Mouse (Mus musculus) frontal cortex, adult (tissue): ENCODE data around the gene Ifitm6.
"Not testable (repeated sequence)": the region's sequence is repeated elsewhere in the genome, so short reads cannot be mapped to it uniquely, and the experiment has no call there.

Experiments used
- ATAC-seq: cut with Nextera tagmentation; 2 replicates; pipeline ENCODE4 v1.9.2; 2017; ENCODE audit warnings: mild to moderate bottlenecking, moderate library complexity, mixed read lengths; ENCODE audit not compliant: low TSS enrichment

Gene Ifitm6

GRCm38 (mm10) chr7:141041661-141042060 is 23.9 kb upstream of the Ifitm6 start:
- ATAC-seq: no peak

GRCm38 (mm10) chr7:141040867-141041606 is 23.3 kb upstream of the Ifitm6 start:
- no peak for ATAC-seq

- no peak for ATAC-seq
Observed at GRCm38 (mm10) chr7:141039386-141040107, 21.8 kb upstream of the Ifitm6 start.

DNA sequence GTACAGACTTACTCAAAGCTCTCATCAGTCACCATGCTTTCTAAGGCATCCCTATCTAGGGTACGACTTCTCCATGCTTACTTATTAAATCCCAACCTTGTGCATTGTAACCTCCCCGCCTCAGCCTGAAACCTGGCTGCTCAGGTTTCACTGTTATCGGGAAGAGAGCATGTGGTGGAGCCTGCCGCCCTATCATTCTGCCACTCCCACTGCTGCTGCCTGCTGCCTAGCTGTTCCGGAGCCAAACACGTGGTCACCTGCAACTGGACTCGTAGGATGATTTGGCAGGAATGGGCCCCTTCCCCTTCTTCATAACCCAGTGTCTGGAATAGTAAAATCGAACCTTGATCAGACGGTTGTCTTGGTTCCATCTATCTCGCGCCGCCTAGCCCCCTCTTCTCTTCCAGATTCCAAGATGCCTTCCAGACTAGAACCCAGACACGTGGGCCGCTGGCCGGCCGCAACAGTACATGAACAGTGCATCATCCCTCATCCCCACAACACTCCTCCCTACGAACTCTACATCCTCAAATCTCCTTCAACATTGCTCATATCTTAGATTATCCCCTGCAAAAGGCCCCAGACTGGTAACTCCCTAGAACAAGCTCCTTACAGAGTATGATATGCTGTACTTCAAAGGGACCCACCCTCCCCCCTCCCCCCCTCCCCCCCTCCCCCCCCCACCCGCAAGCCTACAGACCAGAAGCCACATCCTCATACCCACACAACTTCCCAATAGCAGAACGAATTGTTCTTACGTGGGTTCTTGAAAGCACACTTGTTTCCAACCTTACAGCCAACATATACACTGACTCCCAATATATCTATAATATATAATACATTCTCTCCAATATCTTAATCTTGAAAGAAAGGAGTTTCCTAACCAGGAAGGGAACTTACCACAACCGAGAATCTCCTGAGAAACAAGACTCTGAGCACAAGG is 20.6 kb upstream of the Ifitm6 start:
- no peak for ATAC-seq

- ATAC-seq: not testable (repeated sequence)
Observed at GRCm38 (mm10) chr7:141036624-141037023, 18.9 kb upstream of the Ifitm6 start.

GRCm38 (mm10) chr7:141032458-141033167 is 14.9 kb upstream of the Ifitm6 start:
- ATAC-seq: no peak

- ATAC-seq: no peak
Observed at GRCm38 (mm10) chr7:141030390-141030789, 12.7 kb upstream of the Ifitm6 start.

DNA sequence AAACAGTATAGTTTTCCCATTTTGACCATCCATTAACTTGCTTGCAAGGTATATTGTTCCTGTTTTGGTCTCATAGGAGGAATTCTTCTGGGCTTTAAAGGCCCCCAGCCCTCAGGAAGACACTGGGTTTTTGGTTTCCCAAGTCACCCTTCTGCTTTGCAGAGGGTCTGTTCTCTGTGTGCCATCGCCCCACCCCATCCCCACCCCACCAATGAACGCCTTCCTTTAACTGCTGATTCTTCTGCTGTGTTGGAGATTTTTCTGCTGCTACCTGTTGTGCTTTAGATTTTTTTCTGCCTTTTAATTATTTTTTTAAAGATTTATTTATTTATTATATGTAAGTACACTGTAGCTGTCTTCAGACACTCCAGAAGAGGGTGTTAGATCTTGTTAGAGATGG is 11.1 kb upstream of the Ifitm6 start, which contains the start of gene Gm17387:
Gene Gm17387, plus strand, starts transcription at position 301 of the 400 bp plus-strand sequence.
- no peak for ATAC-seq

- no peak for ATAC-seq
Observed at GRCm38 (mm10) chr7:141026740-141027098, 9.0 kb upstream of the Ifitm6 start.

GRCm38 (mm10) chr7:141026097-141026739 is 8.5 kb upstream of the Ifitm6 start:
- no peak for ATAC-seq

DNA sequence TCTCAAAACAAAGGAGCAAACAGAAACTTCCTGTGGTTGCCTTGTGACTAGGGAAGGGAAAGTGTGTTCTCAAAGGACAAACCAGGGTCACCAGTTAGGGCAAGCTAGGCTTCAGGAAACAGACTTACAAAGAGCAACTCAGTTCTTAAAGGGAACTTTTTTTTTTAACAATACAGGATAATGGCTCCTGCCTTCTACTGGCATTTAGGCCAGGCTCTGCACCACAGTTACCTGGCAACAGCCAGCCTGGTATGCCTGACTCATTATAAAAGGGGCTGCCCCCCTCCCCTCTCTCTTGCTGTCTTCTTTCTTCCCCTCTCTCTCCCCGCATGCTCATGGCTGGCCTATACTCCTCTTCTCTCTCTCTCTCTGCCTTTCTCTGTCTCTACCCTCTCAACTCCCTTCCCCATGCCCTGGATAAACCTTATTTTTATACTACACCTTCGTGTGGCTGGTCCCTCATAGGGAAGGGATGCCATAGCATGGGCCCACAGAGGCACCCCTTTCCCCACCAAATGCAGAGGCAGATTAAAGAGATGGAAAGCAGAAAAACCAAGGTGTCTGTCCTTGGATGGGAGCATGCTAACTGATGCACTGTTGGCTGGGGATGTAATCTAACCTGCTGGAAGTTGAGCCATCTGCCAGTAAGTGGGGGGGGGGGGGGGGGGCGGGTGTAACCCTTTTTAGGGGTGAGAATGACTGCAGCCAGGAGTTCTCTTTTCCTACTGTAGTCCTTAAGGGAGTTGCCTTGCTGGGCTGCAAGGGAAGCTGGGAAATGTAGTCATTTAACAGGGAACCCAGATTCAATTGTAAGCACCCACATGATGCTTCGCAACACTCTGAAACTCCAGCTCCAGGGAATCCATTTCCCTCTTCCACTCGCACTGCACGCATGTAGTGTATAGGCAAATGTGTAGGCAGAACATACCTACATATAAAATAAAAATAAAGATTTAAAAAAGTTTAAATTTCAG is 7.4 kb upstream of the Ifitm6 start:
- ATAC-seq: no peak

DNA sequence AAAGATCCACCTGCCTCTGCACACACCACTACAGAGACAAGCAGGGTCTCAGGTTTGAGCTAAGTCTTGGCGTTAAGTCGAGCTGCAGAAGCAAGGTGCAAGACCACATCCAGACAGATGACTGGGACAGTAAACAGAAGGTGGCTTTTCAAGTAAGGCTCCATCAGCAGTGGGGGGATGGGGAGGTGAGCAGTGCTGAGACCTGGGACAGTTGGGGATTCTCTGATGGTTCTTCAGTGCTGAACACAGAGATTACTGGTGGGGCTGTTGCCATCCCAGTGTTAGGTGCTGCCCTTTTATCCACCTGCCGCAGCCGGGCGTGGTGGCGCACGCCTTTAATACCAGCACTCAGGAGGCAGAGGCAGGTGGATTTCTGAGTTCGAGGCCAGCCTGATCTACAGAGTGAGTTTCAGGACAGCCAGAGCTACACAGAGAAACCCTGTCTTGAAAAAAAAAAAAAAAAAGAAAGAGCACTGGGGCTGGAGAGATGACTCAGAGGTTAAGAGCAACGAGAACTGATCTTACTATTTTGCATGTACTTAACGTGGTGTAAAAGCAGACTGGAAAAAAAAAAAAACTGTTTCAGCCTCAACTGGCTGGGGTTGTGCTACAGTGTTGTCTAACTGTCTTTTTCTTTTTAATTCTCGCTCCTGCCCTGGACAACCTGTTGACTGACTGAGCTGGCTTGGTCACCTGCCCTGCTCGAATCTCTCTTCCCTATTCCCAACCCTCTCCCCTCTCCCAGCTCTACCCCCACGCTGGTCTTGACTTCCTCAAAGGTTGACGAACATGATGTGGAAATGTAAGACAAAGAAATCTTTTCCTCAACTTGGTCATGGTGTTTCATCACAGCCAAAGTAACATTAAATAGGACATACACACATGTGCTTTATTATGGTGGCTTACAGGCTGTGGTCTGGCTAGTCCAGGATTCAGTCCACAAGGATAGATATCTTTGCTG is 4.0 kb upstream of the Ifitm6 start:
- no peak for ATAC-seq

DNA sequence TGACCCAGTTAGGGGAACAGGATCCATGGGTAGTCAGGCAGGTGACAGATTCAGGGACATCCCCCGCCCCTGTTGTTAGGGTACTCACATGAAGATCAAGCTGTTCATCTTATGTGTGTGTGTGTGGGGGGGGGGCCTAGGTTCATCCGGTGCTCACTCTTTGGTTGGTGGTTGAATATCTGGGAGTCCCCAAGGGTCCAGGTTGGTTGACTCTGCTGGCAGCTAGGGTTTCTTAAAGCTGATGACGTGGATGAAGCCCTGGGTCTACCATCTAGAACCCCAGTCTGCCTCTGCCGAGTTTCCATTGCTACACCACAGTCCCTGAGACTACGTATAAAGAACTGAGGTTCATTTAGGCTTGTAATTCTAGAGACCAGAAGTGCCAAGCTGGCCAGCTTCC is 1.3 kb upstream of the Ifitm6 start:
- no peak for ATAC-seq

DNA sequence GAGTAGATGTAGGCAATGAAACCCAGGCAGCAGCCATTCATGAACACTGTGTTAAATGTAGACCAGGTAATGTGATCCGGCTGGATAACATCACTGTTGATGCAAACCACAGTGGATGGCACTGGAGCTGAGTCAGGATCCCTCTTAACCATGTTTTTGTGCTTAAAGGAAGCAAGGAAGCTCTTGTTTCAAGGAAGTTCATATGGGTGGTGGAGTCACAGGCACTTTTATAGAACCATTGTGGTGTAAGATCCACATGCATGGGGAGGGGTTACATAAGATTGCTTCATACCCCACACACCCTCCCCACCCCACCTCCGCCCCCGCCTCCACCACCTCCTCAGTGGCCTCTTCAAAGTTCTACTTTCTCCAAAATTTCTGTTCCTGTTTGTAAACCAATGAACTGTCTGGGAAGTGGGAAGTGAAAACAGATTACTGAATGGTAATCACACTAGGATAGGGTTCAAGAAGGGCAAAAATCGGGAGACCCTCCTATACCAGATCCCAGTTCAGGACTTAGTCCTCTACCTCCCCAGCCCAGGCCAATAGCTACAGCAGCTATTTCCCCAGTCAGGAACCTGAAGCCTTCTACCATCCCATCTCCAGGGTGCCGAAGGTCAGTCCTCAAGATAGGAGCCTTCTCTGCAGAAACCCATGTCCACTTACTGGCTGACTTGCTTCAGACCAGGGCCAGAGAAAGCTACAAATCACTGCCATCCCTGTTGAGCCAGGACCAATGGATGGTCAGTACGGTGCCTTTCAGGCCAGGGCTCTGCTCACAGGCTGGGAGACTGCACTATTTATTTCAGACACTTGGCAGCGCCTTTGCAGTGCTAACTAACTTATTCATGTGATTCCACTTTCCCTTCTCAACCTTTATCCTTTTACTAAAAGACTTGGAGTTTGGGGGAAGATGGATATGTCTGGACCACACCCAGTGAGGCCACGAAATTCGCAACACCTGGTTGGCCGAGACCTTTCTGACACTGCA is 722 bp downstream of the Ifitm6 start:
- ATAC-seq: no peak

- ATAC-seq: no peak
Observed at GRCm38 (mm10) chr7:141011238-141011770, 6.4 kb downstream of the Ifitm6 start.

- ATAC-seq: no peak
Observed at GRCm38 (mm10) chr7:141010593-141010992, 7.1 kb downstream of the Ifitm6 start, which contains the start of gene Ifitm3. Gene Ifitm3 (minus strand): TSS chr7:141010770.

DNA sequence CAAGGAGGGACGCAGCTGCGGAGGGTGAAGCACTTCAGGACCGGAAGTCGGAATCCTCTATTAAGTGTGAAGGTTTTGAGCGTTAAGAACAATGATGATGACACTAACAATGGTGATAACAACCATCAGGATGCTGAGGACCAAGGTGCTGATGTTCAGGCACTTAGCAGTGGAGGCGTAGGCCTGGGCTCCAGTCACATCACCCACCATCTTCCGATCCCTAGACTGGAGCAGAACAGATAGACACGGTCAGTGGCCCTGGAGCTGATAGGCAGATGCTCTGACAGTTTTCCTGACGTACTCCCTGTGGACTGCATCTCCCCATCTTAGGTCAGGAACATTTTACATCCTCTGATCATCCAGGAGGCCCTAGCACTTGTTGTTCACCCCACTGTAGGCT is 8.1 kb downstream of the Ifitm6 start:
- no peak for ATAC-seq
